Mouse (Mus musculus): ENCODE results near the gene Tril. TPM values are rescaled to one million over a fixed set of nuclear protein-coding genes. Genes with fewer than 3 reads are reported as not detected.

Tril gene
- polyA plus RNA-seq, 1 experiment from 2014 or later = 23.9 TPM

DNA sequence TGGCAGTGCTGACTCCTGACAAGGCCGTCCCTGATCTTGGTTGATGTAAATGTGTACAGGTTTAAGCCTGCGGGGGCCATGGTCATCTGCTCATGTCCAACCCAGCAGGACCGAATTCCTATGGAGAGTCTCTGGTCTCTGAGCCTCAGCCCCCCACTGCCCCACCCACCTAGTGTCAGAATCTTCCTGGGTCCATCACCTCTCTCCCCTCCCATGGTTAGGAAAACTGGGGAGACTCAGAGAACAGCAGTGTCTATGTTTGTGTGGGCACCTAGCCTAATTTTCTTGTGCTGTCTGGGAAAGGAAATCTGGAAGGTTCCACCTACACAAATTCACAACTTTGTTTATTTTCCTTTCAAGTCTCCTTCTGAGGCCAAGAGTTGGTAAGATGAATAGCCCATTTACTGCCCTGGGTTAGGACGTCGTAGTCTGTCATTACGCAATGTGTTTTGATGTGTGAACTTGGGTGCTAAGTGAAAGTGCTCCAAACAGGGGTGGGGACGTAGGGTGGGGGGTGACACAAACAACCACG, 42.1 kb downstream of the Tril start:
- ATAC-seq = peak; percentile 49
- H3K4me3 ChIP-seq (ENCODE audit: low read depth, low read length) = no peak overlapping the region
- WGBS = 41% methylated on average over 8 of the region's 8 CpGs

DNA sequence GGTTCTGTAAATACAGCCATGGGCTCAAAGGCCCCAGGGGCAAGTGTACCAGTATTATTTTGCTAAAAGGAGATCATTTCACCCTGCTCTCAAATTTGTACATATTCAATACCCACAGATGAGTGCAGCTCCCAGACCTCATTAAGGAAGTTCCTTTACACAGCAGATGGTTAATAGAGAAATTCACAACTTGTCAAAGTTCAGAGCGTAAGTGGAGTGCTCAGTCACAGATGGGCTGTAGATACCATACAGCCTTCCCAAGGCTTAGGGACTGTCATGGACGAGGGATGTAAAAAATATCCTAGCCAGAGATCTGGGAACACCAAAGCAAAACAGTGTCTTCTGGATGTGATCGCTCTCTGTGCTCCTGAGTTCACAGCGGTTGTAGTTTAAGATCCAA, 52.4 kb downstream of the Tril start:
- DNase-seq (ENCODE audit: low spot score) (no peak), ATAC-seq (no peak)
- Histone ChIP-seq H3K4me1 (ENCODE audit: insufficient read depth, low read depth, low read length) (no peaks in the 10 kb centered on the region), H3K4me3 (ENCODE audit: low read depth, low read length) (no peak overlapping the region), H3K9me3 (ENCODE audit: low read length) (no peaks in the 10 kb centered on the region), H3K36me3 (ENCODE audit: insufficient read depth, low read length) (no peaks in the 10 kb centered on the region), H3K27ac (ENCODE audit: low read length) (no peak overlapping the region), H3K9ac (replicated peaks; ENCODE audit: low read depth) (no peak overlapping the region), H3K27me3 (replicated peaks; ENCODE audit: insufficient read depth, low read length) (no peaks in the 10 kb centered on the region), H3K4me2 (replicated peaks; ENCODE audit: low read depth, low read length) (no peak overlapping the region)
- TF ChIP-seq CTCF (IDR thresholded peaks at IDR 0.05) (no peak), EP300 (IDR thresholded peaks at IDR 0.05) (no peak)
- 89% methylated on average over 4 of the region's 4 CpGs for WGBS

More for the DNA sequence above, 42.1 kb downstream of the Tril start:
- H3K36me3 ChIP-seq (ENCODE audit: insufficient read depth, low read length) = no peaks in the 10 kb centered on the region
- no peak overlapping the region for H3K4me2 ChIP-seq (replicated peaks; ENCODE audit: low read depth, low read length)
- H3K9me3 ChIP-seq (ENCODE audit: low read length) = no peaks in the 10 kb centered on the region
- no peak overlapping the region for H3K27ac ChIP-seq (ENCODE audit: low read length)
- peaks cover 3% of the 10 kb centered on the region; the same call in 1 of the 2 replicates for H3K27me3 ChIP-seq (replicated peaks; ENCODE audit: insufficient read depth, low read length)
- no peak overlapping the region for H3K9ac ChIP-seq (replicated peaks; ENCODE audit: low read depth)
- peak; percentile 47 for DNase-seq (ENCODE audit: low spot score)
- no peaks in the 10 kb centered on the region for H3K4me1 ChIP-seq (ENCODE audit: insufficient read depth, low read depth, low read length)
- TF ChIP-seq EP300 (IDR thresholded peaks at IDR 0.05) (no peak), CTCF (IDR thresholded peaks at IDR 0.05) (no peak)

DNA sequence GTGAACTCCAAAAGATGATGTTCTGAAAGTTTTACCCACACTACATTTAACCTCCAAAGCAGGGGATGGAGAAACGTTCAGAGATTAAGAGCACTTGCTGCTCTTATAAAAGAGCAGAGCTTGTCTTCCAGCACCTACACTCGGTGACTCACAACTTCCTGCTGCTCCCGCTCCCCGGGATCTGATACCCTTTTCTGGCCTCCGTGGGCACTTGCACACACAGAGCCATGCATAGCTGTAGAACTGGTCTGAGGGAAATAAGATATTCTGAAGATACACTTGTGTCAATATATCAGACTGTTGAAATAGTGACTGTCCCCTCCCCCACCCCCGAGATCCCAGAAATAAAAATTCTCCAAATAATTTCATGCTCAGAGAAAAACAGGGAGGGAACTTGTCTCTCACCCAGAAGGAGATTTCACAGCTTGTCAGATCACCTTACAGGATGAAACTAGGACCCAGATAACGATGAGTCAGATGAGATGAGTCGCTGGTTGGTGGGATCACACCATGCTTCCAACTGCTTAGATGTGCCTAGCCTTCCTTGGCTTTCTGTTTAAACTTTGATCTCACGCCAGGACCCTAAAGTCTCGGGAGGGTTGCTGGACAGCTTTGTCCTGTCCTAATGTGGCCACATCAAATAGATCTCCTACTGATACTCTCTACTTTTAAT, 54.3 kb downstream of the Tril start:
- Histone ChIP-seq H3K9ac (replicated peaks; ENCODE audit: low read depth) (no peak overlapping the region), H3K4me2 (replicated peaks; ENCODE audit: low read depth, low read length) (no peak overlapping the region), H3K27me3 (replicated peaks; ENCODE audit: insufficient read depth, low read length) (no peaks in the 10 kb centered on the region), H3K27ac (ENCODE audit: low read length) (no peak overlapping the region), H3K4me1 (ENCODE audit: insufficient read depth, low read depth, low read length) (no peaks in the 10 kb centered on the region), H3K4me3 (ENCODE audit: low read depth, low read length) (no peak overlapping the region), H3K36me3 (ENCODE audit: insufficient read depth, low read length) (no peaks in the 10 kb centered on the region), H3K9me3 (ENCODE audit: low read length) (no peaks in the 10 kb centered on the region)
- peak; percentile 19 for DNase-seq (ENCODE audit: low spot score)
- 20% methylated on average over 10 of the region's 10 CpGs for whole genome bisulfite sequencing
- no peak for ATAC-seq
- TF ChIP-seq CTCF (IDR thresholded peaks at IDR 0.05) = no peak
- no peak for TF ChIP-seq EP300 (IDR thresholded peaks at IDR 0.05)

DNA sequence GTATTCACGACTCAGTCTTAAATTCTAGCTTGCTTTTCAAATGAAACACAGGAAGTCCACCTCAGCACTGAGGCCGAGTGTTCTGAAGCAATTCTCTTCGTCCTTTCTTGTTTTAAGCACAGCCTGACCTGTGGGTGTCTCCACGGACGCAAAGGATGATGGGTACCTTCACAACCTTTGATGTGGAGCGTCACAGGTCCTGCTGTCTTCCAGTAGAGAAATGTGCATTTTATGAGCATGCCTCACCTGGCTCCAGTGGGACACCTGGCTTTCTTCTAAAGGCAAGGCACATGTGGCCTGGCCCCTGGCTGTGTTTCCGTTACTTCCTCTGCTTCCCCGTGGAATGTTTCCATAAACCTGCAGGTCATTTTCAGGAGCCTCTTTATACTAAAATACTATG, 54.9 kb downstream of the Tril start:
- Histone ChIP-seq H3K4me2 (replicated peaks; ENCODE audit: low read depth, low read length) (no peak overlapping the region), H3K4me1 (ENCODE audit: insufficient read depth, low read depth, low read length) (no peaks in the 10 kb centered on the region), H3K36me3 (ENCODE audit: insufficient read depth, low read length) (no peaks in the 10 kb centered on the region), H3K27me3 (replicated peaks; ENCODE audit: insufficient read depth, low read length) (no peaks in the 10 kb centered on the region), H3K9ac (replicated peaks; ENCODE audit: low read depth) (no peak overlapping the region), H3K4me3 (ENCODE audit: low read depth, low read length) (no peak overlapping the region), H3K9me3 (ENCODE audit: low read length) (no peaks in the 10 kb centered on the region), H3K27ac (ENCODE audit: low read length) (no peak overlapping the region)
- TF ChIP-seq CTCF (IDR thresholded peaks at IDR 0.05) (no peak), EP300 (IDR thresholded peaks at IDR 0.05) (no peak)
- DNase-seq (ENCODE audit: low spot score) = no peak
- ATAC-seq = no peak
- 61% methylated on average over 8 of the region's 8 CpGs for WGBS

Other genes starting within 250 kb of the Tril start
- 0.18 TPM in 2 replicates for gene Cpvl, start 157.8 kb upstream of the Tril start, polyA plus RNA-seq (2015; fragmentation: Nextera tagmentation; extraction: Ambion mirVana)
- gene Chn2, start 218.7 kb upstream of the Tril start, polyA plus RNA-seq (2015; fragmentation: Nextera tagmentation; extraction: Ambion mirVana) = 6.8 and 7.0 TPM in 2 replicates